Mouse (Mus musculus): Measurements from ENCODE around the gene Arhgef7. TPM values are rescaled to one million over a fixed set of nuclear protein-coding genes. Genes with fewer than 3 reads are reported as not detected.

Arhgef7 gene
- total RNA-seq, 2 experiments from 2014 or later: 36.6 to 38.3 TPM

DNA sequence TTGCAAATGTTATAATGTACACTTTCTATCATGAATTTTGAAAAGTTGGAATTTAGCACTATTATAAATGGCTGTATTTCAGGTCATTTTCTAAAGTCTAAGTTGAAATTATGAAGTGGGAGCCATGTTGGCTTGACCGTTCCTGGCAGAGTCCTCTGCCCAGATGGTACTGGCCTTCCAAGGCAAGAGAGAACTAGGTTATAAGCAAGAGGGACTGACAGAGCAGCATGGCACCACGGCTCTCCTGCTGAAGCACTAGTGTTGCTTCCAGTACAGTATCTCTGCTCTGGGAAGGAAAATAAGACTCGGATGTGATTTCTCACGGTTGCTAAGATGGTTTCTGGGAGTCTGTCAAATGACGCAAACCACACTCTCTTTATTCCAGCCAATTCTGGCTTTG is 34.5 kb downstream of the Arhgef7 start:
- no peak for DNase-seq (ENCODE audit: low spot score in 2 of 2)

DNA sequence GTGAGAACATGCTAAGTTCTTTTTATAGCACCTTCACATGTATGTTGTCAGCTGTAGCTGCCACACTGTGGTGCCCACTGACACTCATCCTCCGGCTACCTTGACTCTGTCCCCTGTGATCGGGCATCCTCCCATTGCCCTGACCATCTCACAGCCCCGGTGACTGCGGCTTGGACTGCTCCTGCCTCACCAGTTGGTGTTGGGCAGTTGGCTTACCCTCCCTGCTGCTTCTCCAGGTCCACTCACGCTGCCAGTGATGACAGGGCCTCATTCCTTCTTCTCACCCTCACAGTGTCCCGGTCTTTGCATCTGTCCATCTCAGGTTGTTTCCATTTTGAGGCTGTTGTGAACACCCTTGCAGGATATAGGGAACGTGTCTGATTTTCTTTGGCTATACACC is 35.3 kb downstream of the Arhgef7 start:
- no peak for DNase-seq (ENCODE audit: low spot score in 2 of 2)

DNA sequence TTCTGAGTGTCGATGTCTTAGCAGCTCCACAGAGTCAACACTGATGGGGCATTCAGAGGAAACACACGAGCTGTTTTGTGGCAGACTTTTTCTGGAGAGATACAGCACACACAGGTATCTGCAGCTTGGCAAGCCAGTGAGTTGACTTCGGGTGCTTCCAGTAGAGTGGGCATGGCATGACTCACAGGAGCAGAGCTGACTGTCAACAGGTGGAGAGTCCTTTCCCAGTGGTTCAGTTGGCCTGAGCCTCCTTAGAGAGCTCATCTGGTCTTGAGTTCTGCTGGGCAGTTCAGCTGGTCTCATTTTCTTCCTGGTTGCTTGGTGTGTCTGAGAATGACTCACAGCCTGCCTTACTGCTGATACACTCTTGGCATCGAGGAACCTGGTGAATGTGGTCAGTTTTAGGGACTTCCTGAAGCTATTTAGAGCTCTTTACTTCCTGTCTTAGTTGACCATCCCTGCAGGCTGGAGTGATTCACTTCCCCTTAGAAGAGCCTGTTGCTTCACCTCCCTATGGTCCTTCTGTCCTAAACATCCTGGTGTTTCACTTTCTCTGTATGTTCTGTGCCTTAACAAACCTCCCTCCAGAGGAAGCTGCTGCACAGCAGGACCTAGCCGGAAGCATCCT is 39.8 kb downstream of the Arhgef7 start:
- no peak for DNase-seq (ENCODE audit: low spot score in 2 of 2)

DNA sequence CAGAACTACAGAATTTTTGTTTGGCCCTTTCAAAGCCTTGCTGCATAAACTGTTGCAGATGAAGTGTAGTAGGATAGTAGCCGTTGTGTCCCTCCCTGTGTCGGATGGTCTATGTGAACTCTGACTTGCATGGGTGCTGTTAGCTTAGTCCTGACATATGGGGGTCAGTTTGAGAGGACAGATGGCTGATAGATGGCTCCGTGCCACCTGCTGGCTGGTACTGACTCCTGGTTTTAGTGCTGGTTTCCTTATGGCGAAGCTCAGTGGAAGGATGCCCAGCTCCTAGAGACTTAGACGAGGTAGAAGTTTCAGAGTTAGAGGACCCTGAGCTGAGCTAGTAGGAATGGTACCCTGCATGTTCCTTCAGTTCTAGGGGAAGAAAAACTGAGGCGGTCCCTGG is 42.5 kb downstream of the Arhgef7 start:
- DNase-seq (ENCODE audit: low spot score in 2 of 2): no peak

DNA sequence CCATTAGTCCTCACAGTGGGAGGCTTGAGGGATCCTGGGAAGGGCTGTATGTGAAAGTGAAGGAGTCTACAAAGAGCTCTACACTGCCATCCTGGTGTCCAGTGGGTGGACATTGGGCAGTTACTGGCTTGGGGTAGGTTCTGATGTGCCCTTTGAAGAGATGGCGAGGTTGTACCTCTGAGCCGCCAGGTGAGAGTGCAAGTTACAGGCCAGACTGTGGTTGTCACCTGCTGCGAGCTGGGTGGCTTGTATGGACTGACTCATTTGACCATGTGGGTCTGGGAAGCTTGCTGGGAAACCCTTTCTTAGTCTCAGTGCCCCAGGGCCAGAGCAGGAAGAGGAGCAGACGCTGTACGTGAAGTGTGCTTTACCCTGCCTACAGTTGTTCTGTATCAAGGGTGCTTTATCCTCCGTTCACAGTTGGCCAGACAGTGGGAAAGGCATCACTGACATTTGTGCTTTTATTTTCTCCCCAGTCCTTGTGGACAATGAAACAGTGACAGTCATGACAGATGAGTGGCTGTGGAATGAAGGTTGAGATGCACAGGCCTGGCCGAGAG is 43.1 kb downstream of the Arhgef7 start:
- DNase-seq (ENCODE audit: low spot score in 2 of 2): no peak

DNA sequence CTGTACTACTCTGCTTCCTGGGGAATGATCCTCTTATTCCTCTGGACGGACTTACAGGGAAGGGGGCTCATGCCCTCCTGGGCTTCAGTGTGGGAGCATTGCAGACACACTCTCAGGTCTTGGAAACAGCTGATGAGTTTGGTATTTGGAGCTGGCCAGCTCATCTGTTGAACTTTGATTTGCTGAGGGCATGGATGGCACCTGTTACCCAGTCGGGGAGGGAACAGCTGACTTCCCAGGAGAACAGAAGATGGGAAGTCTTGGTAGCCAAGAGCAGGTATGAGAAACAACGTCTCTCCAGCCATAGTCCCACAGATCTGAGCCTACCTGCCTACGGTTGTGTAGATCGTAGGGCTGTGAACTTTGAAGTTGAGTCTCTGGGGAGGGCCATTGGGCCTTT is 44.1 kb downstream of the Arhgef7 start:
- DNase-seq (ENCODE audit: low spot score in 2 of 2): no peak

DNA sequence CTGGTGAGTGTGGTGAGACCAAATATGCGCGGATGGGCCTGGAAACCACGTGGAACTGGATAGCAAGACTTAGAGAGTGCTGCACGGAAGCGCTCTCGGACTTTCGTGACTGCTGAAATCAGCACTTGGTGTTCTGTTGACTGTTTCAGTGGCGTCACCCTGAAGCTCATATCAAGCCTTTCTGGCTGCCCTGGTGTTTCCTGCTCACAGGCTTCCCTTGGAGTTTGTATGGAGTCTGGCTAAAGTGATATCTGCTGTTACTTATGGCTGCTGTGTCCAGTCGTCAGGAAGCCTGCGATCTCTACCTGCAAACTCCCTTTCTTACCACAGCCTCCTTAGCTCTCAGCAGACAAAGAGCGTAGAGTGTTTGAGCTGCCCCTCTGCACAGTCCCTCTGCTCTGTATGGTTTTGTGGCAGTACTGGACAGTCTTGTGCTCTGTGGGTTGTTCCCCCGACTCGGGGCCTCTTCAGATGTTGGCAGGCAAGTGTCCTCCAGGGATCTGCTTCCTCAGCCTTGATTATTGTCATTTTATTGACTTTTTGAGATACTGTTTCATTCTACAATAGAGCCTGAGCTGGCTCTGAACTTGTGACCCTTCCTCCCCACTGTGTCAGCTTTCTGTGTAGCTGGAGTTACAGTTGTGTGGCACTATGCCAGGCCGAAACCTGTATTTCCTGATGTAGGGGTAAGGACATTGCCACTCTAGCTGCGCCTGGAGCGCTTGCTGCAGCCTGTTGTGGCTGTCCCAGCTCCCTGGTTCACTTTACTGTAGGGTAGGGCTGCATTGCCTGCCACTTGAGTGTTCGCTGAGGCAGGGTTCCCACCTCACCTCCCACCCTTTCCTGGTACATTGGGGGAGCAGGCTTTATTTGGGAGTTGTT is 46.9 kb downstream of the Arhgef7 start:
- no peak for DNase-seq (ENCODE audit: low spot score in 2 of 2)

DNA sequence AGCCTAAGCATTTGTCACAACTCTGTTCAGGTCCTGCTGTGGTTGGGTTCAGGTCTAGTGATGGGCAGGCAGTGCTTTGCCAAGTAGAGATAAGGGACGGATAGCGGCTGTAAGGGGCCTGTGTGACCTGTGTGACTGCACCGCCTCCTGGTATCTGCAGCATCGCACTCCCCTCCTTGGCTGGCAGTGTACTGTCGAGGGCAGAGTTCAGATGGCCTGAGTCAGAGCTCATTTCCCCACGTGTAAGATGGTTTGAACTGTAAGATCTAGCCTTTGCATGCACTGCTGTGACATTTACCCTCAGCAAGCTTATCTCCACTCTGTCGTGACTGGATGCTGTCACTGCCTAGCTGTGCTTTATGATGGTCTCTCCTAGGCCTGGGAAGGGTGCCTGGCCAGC is 48.4 kb downstream of the Arhgef7 start:
- DNase-seq (ENCODE audit: low spot score in 2 of 2): peak in 1 of 2 experiments; percentile 20

DNA sequence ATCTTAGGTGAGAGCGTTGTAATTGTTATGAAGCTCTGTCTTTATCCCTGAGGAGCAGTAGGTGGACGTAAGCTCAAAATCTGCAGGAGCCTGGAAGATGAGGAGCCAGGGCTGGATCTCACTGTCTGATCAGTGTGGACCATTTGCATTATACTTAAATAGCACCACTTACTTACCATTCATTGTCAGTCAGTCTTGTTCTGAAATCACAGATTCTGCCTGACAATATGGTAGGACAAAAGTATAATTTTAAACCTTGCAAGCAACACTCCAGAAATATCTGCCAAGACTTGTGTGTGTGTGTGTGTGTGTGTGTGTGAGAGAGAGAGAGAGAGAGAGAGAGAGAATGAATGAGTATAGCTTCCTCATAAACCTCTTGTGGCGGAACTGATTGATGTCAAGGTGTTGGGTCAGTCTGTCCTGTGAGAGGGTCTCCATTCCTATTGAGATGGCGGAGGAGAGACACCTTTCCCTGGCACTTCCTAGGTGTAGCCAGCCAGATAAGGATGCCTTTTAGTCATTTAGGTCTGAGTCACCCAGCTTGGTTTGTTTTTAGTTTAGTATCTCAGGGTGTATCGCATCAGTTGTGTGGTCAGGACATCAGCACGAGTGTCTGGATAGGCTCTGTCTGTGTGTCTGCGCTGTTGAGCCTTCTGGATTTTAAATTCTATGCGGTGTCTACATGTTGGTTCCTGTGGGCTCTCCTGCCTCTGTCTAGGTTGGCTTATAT is 49.1 kb downstream of the Arhgef7 start:
- DNase-seq (ENCODE audit: low spot score in 2 of 2): no peak

DNA sequence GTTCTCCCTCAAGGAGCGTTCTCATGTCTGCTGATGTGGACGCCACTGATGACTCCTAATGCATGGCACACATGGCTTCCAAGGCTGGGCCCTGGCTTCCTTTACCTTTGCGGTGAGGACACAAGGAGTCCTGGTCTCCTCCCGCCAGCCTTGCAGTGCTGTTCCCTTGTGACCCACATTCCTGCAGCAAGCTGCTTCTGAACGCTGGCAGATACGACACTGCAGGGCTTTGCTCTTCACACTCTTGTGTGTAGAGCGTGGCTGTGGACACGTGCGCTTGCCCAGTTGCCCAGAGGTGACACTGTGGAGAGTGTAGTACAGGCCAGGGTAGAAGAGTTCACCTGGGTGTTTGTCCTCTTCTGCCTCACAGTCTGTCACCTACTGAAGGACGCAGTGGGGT is 49.7 kb downstream of the Arhgef7 start:
- no peak for DNase-seq (ENCODE audit: low spot score in 2 of 2)

DNA sequence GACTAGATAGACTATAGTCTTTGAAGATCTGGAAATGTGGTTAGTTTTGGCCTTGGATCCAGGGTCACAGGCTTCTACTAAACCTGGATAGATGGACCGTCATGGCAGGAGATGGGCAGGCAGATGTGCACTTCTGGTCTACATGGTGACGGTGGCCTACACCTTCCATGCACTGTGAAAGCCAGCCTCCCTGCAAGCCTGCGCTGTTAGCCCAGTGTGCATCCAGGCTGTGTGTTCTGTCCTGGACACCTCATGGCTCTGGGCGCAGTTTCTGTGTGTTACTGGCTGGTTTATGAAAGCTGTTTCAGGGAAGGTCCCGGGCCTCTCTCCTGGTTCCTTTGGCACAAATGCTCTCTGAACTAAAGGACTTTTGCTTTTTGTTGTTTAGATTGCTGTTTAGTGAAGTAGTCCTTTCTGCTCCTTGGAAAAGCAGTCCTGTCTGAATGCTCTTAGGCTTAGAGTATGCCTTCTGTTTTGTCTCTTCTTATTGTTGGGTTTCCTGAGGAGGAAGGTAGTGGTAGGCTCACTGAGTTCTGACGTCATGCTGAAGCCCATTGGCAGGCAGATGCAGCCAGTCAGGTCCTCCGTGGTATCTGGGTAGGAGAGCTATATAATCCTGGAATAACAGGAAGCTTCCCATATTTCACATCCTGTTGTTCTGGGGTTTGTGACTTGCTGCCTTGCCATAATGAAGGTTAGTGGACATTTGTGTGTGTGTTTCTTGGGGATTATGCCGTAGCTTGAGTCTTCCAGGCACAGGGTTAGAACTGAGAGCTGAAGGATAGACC is 51.3 kb downstream of the Arhgef7 start:
- DNase-seq (ENCODE audit: low spot score in 2 of 2): no peak

DNA sequence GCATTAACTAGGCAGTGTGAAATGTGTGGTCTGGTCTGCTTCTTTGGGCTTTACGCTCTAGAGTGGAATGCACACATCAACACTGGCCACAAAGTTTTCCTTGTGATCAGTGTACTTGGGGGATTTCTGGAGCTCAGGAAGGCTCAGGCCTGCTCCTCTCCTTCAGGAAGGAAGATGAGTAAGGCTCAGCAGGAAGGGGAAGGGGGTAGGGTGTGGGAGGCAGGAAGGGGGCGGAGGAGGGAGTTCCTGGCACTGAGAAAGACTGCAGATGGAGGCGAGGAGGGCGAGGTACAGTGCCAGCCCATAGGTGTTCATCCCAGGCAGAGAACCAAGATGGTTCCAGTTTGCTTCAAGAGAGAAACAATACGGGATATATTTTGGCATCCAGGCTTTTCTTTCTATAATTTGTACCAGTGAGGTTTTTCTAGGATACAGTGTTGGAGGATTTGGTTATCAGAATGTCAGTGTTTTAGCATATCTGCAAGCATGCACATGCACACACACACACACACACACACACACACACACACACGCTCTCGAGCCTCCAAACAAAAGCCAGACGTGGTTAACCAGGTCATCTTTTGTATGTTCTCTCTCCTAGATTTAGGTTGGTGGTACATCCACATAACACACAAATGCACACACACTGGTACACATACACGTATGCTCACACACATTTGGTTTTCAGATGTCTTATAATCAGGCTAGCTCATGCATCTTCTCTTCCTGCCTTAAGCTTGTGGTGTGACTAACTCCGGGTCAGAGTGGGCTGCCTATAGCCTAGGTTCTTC is 52.5 kb downstream of the Arhgef7 start:
- DNase-seq (ENCODE audit: low spot score in 2 of 2): no peak

DNA sequence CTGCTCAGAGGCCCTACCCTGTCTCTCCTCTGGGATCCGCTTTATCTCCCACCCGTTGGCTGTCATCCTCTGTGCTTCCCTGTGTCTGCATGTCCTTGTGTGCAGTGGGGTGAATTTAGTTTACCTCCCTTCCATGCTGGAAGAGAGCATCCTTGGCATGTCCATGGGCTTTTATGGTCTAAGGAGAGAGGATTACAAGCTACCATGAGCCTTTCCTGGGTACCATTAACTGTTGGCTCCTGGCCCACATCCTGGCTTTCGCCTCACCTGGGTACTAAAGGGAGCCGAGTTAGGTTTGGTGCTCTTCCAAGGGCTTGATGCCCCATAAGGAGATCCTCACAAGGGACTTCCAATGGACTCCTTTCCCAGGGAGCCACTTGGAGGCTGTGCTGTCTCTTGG is 53.1 kb downstream of the Arhgef7 start:
- no peak for DNase-seq (ENCODE audit: low spot score in 2 of 2)

DNA sequence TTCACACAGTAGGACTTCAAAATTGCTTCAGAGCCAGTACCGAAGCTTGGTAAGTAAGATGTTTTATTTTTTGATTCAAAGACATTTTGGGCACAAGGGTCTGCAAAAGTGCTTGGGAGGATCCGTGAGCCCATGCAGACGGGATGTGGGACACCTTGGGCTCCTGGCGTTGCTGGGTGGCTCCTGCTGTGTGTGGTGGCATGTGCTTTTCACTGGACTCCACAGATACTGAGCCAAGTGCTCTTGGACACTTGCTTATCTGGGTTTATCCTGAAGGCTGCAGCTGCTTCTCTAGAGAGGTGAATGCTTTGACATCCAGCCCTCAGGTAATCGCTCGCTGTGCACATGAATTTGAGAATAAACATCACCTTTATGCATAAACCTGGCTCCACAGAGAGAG is 55.1 kb downstream of the Arhgef7 start:
- DNase-seq (ENCODE audit: low spot score in 2 of 2): no peak

DNA sequence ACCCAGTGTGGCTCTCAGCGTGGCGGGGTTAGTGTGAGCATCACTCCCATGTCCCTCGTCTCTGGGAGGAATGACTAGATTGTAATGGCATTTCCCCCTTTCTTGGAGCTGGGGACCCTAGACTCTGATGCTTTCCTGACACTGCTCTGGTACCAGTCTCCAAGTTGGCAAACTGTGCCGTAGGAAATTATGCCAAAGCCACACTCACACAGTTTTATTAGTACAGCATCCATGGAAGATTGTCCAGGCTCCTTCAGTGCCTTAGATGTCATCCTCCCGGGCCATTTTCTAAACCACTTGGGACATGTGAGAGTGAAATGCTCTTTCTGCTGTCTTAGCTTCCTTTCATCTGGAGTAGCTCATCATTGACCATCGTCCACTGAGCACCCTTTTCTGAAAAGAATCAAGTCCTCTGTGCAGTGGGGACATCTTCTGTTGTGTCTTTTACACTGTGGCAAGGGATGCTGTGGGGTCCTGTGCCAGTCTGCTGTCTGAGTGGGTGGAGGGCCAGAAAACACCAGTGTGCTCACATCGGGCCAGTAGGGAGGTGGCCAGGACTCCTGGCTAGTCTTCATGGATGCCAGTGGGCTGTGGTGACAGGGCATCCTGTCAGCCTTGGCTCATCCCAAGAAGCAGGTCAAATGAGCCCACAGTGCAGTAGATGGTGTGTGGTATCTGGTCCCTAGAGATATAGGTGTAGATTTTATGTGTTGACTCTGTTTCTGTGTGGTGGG is 56.5 kb downstream of the Arhgef7 start:
- no peak for DNase-seq (ENCODE audit: low spot score in 2 of 2)

DNA sequence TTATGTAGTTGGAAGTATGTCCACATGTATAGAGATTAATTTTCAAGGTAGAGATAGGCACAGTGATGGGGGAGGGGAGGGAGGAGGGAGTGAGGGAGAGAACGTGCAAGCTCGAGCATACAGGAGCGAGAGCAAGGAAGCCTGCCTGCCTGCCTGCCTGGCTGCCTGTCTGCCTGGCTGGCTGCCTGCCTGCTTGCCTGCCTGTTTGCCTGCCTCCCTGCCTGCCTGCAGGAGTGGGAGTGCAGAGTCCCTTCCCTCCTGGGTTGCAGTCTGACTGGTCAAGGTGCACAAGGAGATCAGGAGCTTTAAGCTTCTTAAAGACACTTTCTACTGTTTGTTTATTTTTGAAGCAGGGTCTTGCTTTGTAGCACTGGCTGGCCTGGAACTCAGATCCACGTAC is 57.6 kb downstream of the Arhgef7 start:
- DNase-seq (ENCODE audit: low spot score in 2 of 2): no peak

DNA sequence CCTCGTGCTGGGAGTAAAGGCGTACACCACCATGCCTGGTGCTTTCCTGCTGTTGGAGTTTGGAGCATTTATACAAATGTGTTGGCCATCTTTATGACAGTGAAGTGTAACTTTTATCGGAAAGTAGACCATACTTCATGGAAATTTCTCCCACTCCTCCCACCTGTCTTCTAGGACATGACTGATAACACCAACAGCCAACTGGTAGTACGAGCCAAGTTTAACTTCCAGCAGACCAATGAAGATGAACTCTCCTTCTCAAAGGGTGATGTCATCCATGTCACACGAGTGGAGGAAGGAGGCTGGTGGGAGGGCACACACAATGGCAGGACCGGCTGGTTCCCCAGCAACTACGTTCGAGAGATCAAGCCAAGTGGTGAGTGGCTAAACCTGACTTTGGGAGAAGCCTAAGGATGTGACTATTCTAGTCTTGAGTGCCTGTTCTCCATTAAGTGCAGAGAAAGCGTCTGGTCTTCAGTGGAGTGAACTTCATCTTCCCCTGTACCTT is 58.1 kb downstream of the Arhgef7 start:
- DNase-seq (ENCODE audit: low spot score in 2 of 2): no peak

DNA sequence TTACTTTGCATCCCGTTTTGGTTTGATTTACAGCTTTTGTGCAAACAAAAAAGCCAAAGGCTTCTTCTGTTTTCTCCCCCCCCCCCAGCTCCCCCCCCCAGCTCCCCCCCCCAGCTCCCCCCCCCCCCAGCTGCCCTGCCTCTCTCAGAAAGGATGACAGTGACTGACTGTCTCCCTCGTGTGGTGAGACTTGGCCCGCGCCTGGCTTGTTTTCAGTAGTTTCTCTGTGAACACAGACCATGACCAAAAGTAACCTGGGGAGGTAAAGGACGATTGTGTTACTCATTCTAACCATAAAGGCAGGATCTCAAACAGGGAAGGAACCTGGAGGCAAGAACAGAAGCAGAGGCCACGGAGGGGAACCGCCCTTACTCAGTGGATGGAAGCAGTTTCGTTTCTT is 60.7 kb downstream of the Arhgef7 start:
- peak; percentile 44 to 58 for DNase-seq (ENCODE audit: low spot score in 2 of 2)

DNA sequence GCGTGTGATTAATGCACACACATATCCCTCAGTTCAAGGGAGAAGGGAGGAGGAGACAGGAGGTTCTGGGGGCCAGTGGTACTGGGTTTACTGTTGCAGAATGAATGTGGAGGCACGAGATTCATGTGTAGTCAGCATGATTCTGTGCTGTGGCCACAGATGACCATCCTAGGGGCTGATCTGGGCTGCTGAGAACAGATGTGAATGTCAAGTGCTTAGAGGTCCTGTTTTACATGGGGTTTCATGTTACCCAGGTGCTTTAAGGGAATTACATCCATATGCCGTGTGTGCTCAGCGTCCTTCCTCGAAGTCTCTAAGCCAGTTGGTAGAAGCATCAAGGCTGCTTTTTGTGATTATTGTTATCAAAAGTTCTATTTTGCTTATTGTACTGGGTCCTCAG is 61.6 kb downstream of the Arhgef7 start:
- DNase-seq (ENCODE audit: low spot score in 2 of 2): no peak
